ENCODE assay signal across 16 mouse cellular contexts in the genomic region with DNA sequence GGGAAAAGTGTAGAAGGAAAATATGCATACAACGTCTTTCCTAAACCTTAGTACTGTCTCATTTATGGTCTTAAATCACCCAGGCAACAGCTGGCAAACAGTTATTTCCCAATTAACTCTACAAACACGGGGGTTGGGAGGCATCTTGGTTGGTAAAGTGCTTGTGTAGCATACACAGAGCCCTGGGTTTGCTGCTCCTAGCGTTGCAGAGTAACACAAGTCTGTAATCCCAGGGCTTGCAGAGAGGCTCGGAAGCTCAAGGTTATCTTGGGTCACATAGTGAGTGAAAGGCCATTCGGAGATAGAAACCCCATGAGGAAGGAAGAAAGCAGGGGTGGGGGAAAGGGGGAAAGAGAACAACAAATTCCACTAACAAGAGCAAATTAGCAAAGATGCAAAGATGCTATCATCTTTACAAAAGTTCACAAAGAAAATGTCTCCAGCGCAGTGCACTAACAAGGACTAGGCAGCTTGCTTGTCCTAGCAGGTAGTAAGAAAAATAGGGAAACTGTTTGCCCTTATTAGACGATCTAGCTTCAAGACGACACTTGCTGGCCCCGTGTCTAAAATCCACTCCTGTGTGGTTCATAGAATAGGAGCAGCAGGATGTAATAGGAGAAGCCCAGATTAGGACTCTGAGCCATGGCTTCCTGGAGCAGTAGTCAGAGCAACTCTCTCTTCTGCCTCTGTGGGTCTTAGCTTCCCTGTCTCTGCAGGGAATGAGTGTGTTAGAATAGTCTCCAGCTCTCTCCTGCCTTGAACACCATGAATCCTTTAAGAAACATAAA. TPM values are rescaled to one million over a fixed set of nuclear protein-coding genes. Genes with fewer than 3 reads are reported as not detected.
DNase-seq lines count a peak whose midpoint lies in the region; ATAC-seq lines count a peak whose summit lies in the region.
"Had no signal": no experiment of that assay in that cellular context is flagged by ENCODE, and none has a peak within 500 bp of the region (broad histone marks: within the 10 kb centered on the region; RNA-seq: fewer than 3 reads in every experiment).

No protein-coding gene starts in this region.

- no peaks in the 10 kb centered on the region for H3K9me3 ChIP-seq in heart, embryonic 13.5 days
- no peaks in the 10 kb centered on the region for H3K9me3 ChIP-seq in megakaryocyte, embryonic 14.5 days
- H3K9me3 ChIP-seq in neural tube, embryonic 15.5 days (replicated peaks), result no peaks in the 10 kb centered on the region
- H3K9me3 ChIP-seq: embryonic facial prominence, embryonic 15.5 days; forebrain, embryonic 13.5 days; midbrain, embryonic 13.5 days had no signal

- H3K36me3 ChIP-seq in heart, embryonic 13.5 days, result peaks cover 28% of the 10 kb centered on the region
- peaks cover 32% of the 10 kb centered on the region for H3K36me3 ChIP-seq in megakaryocyte, embryonic 14.5 days (replicated peaks; ENCODE audit: low read length)
- peaks cover 9% of the 10 kb centered on the region for H3K36me3 ChIP-seq in neural tube, embryonic 15.5 days

- H3K4me1 ChIP-seq in heart, embryonic 13.5 days, result peaks cover 46% of the 10 kb centered on the region
- H3K4me1 ChIP-seq in megakaryocyte, embryonic 14.5 days, result peaks cover 69% of the 10 kb centered on the region
- H3K4me1 ChIP-seq in brown adipose tissue, adult 24 weeks (ENCODE audit: control insufficient read depth, insufficient read depth, insufficient read length, low read length), result peaks cover 18% of the 10 kb centered on the region
- peaks cover 14% of the 10 kb centered on the region; the same call in 1 of the 2 replicates for H3K4me1 ChIP-seq in neural tube, embryonic 15.5 days
- H3K4me1 ChIP-seq: midbrain, embryonic 13.5 days had no signal

- WGBS in heart, embryonic 13.5 days, result 18% methylated on average over 9 of the region's 9 CpGs
- WGBS in neural tube, embryonic 15.5 days, result 58% methylated on average over 9 of the region's 9 CpGs

- no peak overlapping the region for H3K27ac ChIP-seq in heart, embryonic 13.5 days (replicated peaks)
- peak overlapping the region; percentile 2 for H3K27ac ChIP-seq in brown adipose tissue, adult 24 weeks (replicated peaks; ENCODE audit: low read depth, low read length)
- H3K27ac ChIP-seq in neural tube, embryonic 15.5 days (replicated peaks), result no peak overlapping the region
- H3K27ac ChIP-seq: embryonic facial prominence, embryonic 15.5 days; forebrain, embryonic 13.5 days; layer of hippocampus, adult 2 months; midbrain, embryonic 13.5 days had no signal

- H3K4me3 ChIP-seq in heart, embryonic 13.5 days, result no peak overlapping the region
- H3K4me3 ChIP-seq in megakaryocyte, embryonic 14.5 days (replicated peaks), result peak overlapping the region; percentile 72
- H3K4me3 ChIP-seq in brown adipose tissue, adult 24 weeks (ENCODE audit: insufficient read depth, low read depth, low read length), result no peak overlapping the region
- H3K4me3 ChIP-seq in neural tube, embryonic 15.5 days (replicated peaks), result no peak overlapping the region
- H3K4me3 ChIP-seq: embryonic facial prominence, embryonic 15.5 days; forebrain, embryonic 13.5 days; layer of hippocampus, adult 2 months; midbrain, embryonic 13.5 days had no signal

- no peak for DNase-seq in heart, adult 18-20 months
- no peak for DNase-seq in left cerebral cortex, adult 9 months (ENCODE audit: low spot score in 2 of 2)
- DNase-seq: adrenal gland, postnatal 36 days; cerebellum, adult 11 months; cerebellum, postnatal 25 days; thymus, adult 18-20 months had no signal

- H3K9ac ChIP-seq in heart, embryonic 13.5 days, result peak overlapping the region; percentile 56; the same call in 1 of the 2 replicates
- H3K9ac ChIP-seq in neural tube, embryonic 15.5 days (replicated peaks), result no peak overlapping the region
- H3K9ac ChIP-seq: embryonic facial prominence, embryonic 15.5 days; forebrain, embryonic 13.5 days; midbrain, embryonic 13.5 days had no signal

- H3K4me2 ChIP-seq in heart, embryonic 13.5 days, result peak overlapping the region; percentile 11; the same call in 1 of the 2 replicates
- no peak overlapping the region for H3K4me2 ChIP-seq in neural tube, embryonic 15.5 days
- H3K4me2 ChIP-seq: embryonic facial prominence, embryonic 15.5 days; forebrain, embryonic 13.5 days; midbrain, embryonic 13.5 days had no signal

- no peak for ATAC-seq in heart, embryonic 13.5 days (ENCODE audit: extremely low read depth, insufficient number of reproducible peaks, low FRiP score, low TSS enrichment)
- ATAC-seq in megakaryocyte, adult 5-6 weeks (ENCODE audit: poor library complexity, severe bottlenecking), result no peak
- peak; percentile 39; the same call in 1 of the 2 replicates for ATAC-seq in neural tube, embryonic 15.5 days (ENCODE audit: low FRiP score)
- ATAC-seq: CD4-positive, CD25-positive, alpha-beta regulatory T cell, adult 4 months; forebrain, embryonic 13.5 days; midbrain, embryonic 13.5 days had no signal

- H3K27me3 ChIP-seq in heart, embryonic 13.5 days (replicated peaks), result no peaks in the 10 kb centered on the region
- no peaks in the 10 kb centered on the region for H3K27me3 ChIP-seq in megakaryocyte, embryonic 14.5 days (replicated peaks)
- H3K27me3 ChIP-seq in neural tube, embryonic 15.5 days (replicated peaks), result no peaks in the 10 kb centered on the region
- H3K27me3 ChIP-seq: embryonic facial prominence, embryonic 15.5 days; forebrain, embryonic 13.5 days; midbrain, embryonic 13.5 days had no signal

RNA-seq across cellular contexts. Expression of a gene that starts 37.3 kb away (rescaled TPM):
- 9.0 and 10.1 TPM in 2 replicates for polyA plus RNA-seq in heart, embryonic 13.5 days (2015; fragmentation: Nextera tagmentation; extraction: Ambion mirVana)
- 10 to 100 TPM; 41.2 to 47.1 TPM for total RNA-seq in heart, adult 18-20 months (2021)
- polyA plus RNA-seq in megakaryocyte, embryonic 14.5 days (2012; ENCODE audit: insufficient read depth, low replicate concordance), result 0.79 and 1.5 TPM in 2 replicates
- 6.2 and 7.7 TPM in 2 replicates for total RNA-seq in megakaryocyte, adult 5-6 weeks (2015)
- total RNA-seq in megakaryocyte, adult 5-6 weeks (2017), result 3.3 and 5.0 TPM in 2 replicates
- polyA plus RNA-seq in brown adipose tissue, adult 24 weeks (2012; ENCODE audit: insufficient read depth, insufficient read length, missing spikeins), result 200 and 231 TPM in 2 replicates
- polyA plus RNA-seq in neural tube, embryonic 15.5 days (2015; fragmentation: Nextera tagmentation; extraction: Ambion mirVana), result 9.7 and 10.7 TPM in 2 replicates

Comparison
In these comparisons a context has a peak if more than half of its experiments do, and no peak if none do; other contexts are left out.
1. RNA of a gene that starts 37.3 kb away (polyA plus RNA-seq): 200 to 231 TPM in brown adipose tissue, adult 24 weeks; 9.7 to 10.7 TPM in neural tube, embryonic 15.5 days, 9.0 to 10.1 TPM in heart, embryonic 13.5 days and 0.79 to 1.5 TPM in megakaryocyte, embryonic 14.5 days; every median in the first group is over 10 times any median in the second.